Mouse (Mus musculus) liver, postnatal 0 days (tissue): ENCODE data around the gene Faf1. TPM values are rescaled to one million over a fixed set of nuclear protein-coding genes. Genes with fewer than 3 reads are reported as not detected.

Experiments
- ATAC-seq: fragments of 200-750 bp; cut with Nextera tagmentation; 2 replicates; pipeline ENCODE4 v1.8.0; 2017; ENCODE audit warnings: mild to moderate bottlenecking, moderate library complexity
- DNase-seq: peaks from one replicate; pipeline ENCODE4 v3.0.0-alpha.2; 2016
- H3K27ac ChIP-seq: fragments of 300-500 bp; sonication (generic); 2 replicates; pipeline ENCODE4 v1.5.1; 2014; ENCODE audit warnings: antibody characterized with exemption, moderate library complexity, mild to moderate bottlenecking, low read depth
- H3K27me3 ChIP-seq: fragments of 300-500 bp; sonication (generic); 2 replicates; pipeline ENCODE4 v1.6.1; 2014; ENCODE audit warnings: low read length, control low read depth, mixed read lengths; ENCODE audit not compliant: insufficient read depth
- H3K36me3 ChIP-seq: fragments of 300-500 bp; sonication (generic); replicated peaks from 2 replicates; pipeline ENCODE4 v1.6.1; 2014; ENCODE audit warnings: mild to moderate bottlenecking, control low read depth, low read length, moderate library complexity, mixed read lengths; ENCODE audit not compliant: insufficient read depth
- H3K4me1 ChIP-seq: fragments of 300-500 bp; sonication (generic); 2 replicates; pipeline ENCODE4 v1.6.1; 2014; ENCODE audit warnings: antibody characterized with exemption, mild to moderate bottlenecking, control low read depth; ENCODE audit not compliant: insufficient read depth
- H3K4me2 ChIP-seq: fragments of 300-500 bp; sonication (generic); 2 replicates; pipeline ENCODE4 v1.6.1; 2014; ENCODE audit warnings: low read depth, mild to moderate bottlenecking, low read length, moderate library complexity, mixed read lengths
- H3K4me3 ChIP-seq: fragments of 300-500 bp; sonication (generic); 2 replicates; pipeline ENCODE4 v1.5.1; 2014; ENCODE audit warnings: low read depth, low read length
- H3K9ac ChIP-seq: fragments of 300-500 bp; sonication (generic); replicated peaks from 2 replicates; pipeline ENCODE4 v1.6.1; 2014; ENCODE audit warnings: mild to moderate bottlenecking, moderate library complexity
- H3K9me3 ChIP-seq: fragments of 300-500 bp; sonication (generic); 2 replicates; pipeline ENCODE4 v1.6.1; 2016; ENCODE audit warnings: mild to moderate bottlenecking, control low read depth, low read length, mixed read lengths
- CTCF ChIP-seq: sonication (generic); IDR thresholded peaks from 2 replicates; pipeline ENCODE4 v1.5.1; 2016; ENCODE audit warnings: antibody characterized with exemption, low read depth
- EP300 ChIP-seq: IDR thresholded peaks from 2 replicates; pipeline ENCODE4 v1.6.1; 2016; ENCODE audit warnings: antibody characterized with exemption, low read depth, mild to moderate bottlenecking
- WGBS: fragments of 180-500 bp; shearing (Covaris S2); extraction: QIAGEN DNeasy Blood & Tissue Kit; methylation state at CpG from one replicate; pipeline ENCODE4 v1.1.7; 2014; ENCODE audit not compliant: insufficient replicate concordance; 5-methylcytosine and 5-hydroxymethylcytosine counted together
- polyA plus RNA-seq: library from polyadenylated mRNA; unstranded; fragments of >200 nt; fragmentation: Nextera tagmentation; extraction: Ambion mirVana; gene quantifications from 2 replicates; pipeline ENCODE4 v1.2.1, GENCODE M21; 2015

The Faf1 gene
- polyA plus RNA-seq, 1 experiment from 2014 or later = 10.6 TPM

DNA sequence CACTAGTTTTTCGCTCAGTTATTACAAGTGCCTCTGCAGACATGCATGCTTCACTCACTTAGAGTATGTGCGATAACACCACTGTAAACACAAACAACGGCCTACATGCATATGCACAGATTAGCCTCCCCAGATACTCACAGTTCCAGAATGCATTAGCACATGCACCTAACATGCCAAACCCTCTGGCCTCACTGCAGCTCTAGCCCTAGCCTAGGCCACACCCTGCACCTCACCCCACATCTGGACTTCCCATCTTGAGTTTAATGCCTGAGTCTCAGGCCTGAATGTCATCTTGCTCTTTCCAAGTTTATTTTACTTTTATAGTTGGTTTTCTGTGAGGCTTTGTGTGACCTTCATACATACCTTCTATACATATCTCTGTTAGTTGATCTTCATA lies 272.9 kb downstream of the Faf1 start:
- no peak for ATAC-seq
- no peaks in the 10 kb centered on the region for H3K27me3 ChIP-seq
- WGBS = 83% methylated on average over 3 of the region's 3 CpGs
- no peak overlapping the region for H3K4me3 ChIP-seq
- no peaks in the 10 kb centered on the region for H3K4me1 ChIP-seq
- H3K9ac ChIP-seq = no peak overlapping the region
- no peak for TF ChIP-seq EP300
- TF ChIP-seq CTCF = no peak
- DNase-seq = no peak
- H3K9me3 ChIP-seq = no peaks in the 10 kb centered on the region
- H3K4me2 ChIP-seq = no peak overlapping the region
- no peak overlapping the region for H3K27ac ChIP-seq
- H3K36me3 ChIP-seq = peaks cover 4% of the 10 kb centered on the region; the same call in 1 of the 2 replicates

DNA sequence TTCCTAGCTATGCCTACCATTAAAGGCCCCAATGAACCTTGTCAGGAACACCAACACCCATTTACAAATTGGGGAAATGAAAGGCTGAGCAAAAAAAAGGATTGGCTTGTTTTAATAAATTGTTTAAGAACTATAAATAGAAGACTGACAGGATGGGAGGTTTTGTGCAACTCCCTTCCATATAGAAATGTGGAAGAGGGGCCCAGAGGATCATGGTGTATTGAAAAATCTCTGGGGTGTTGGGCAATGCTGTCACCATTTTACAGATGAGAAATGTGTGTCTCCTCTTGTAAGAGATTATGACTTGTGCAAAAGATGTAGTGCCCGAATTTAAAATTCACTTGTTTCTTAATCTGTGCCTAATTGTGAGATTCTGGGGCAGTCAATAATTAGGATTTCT lies 277.1 kb downstream of the Faf1 start:
- Histone ChIP-seq H3K4me2 (no peak overlapping the region), H3K9ac (no peak overlapping the region), H3K27me3 (no peaks in the 10 kb centered on the region), H3K4me1 (no peaks in the 10 kb centered on the region), H3K4me3 (no peak overlapping the region), H3K27ac (no peak overlapping the region), H3K36me3 (0 out of 2 replicates have a peak, but pooled peaks cover 2% of the 10 kb centered on the region), H3K9me3 (no peaks in the 10 kb centered on the region)
- DNase-seq (no peak), ATAC-seq (no peak)
- TF ChIP-seq EP300 (no peak), CTCF (no peak)
- WGBS = 71% methylated on average over 1 of the region's 1 CpGs

DNA sequence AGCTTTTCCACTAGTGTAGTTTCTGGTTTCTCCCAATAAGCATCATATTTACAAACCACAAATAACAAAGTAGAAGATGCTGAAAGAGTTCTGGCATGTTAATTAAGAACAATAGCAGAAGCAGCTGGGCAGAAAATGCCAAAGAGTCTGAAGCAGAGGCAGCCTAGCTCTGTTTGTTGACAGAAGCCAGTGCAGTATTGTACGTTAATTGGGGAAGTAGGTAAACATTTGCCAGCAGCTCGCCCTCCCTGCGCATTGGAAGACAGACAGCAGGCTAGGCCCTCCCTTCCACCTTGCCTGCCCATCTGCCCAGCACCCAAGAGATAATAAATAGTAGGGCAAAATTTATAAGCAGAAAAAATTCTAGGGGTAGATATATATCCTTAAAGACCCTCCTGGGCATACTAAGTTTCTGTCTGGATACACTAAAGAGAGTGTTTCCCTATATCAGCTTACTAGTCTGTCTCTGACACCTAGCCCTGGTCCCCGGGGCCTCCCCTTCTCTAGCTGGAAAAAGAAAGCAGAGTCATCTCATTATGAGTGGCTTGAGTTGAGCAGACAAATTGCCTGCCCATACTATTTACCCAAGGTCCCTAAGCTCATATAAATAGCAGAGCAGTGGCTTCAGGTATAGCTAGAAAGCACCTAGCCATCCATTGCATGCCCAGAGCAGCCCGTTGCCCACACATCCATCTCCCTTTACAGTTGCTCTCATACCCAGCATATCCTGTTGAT lies 284.0 kb downstream of the Faf1 start:
- no peaks in the 10 kb centered on the region for H3K9me3 ChIP-seq
- no peak overlapping the region for H3K4me2 ChIP-seq
- ATAC-seq = no peak
- no peak for DNase-seq
- H3K9ac ChIP-seq = no peak overlapping the region
- no peak overlapping the region for H3K27ac ChIP-seq
- 66% methylated on average over 5 of the region's 5 CpGs for WGBS
- H3K27me3 ChIP-seq = no peaks in the 10 kb centered on the region
- H3K36me3 ChIP-seq = 0 out of 2 replicates have a peak, but pooled peaks cover 2% of the 10 kb centered on the region
- no peak overlapping the region for H3K4me3 ChIP-seq
- H3K4me1 ChIP-seq = no peaks in the 10 kb centered on the region
- no peak for TF ChIP-seq EP300
- no peak for TF ChIP-seq CTCF

DNA sequence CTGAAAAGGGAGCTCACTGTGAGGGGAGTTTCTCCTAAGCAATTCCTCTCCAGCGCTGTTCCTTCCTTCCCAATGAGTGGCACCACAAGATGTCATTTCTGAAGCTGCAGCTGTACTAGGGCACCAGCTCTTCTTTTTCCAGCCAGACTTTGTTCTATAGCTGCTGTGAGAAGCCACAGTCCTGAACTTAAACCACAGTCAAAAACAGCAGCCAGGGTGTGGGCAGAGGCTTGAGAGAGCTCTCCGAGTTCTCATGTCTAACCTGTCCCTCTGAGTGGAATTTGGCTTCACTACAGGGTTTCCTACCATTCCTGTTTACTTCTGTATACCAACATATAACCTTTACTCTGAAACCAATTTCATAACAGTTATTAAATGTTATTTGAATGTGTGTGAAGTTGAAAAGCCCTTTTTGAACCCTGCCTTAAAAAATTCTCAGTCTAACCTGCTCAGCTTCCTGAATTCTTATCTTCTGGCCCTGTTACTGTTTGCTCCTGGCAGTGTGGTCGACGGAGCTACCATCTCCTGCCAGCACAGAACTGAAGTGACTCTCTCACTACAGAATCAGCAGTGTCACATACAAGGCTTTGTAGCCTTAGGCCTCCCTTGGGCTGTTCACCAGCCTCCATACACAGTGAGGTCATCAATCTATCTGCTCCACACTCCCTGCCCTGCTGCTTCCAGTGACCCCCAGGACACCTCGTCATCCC lies 287.3 kb downstream of the Faf1 start:
- WGBS = 68% methylated on average over 5 of the region's 5 CpGs
- H3K27ac ChIP-seq = no peak overlapping the region
- no peaks in the 10 kb centered on the region for H3K4me1 ChIP-seq
- H3K4me3 ChIP-seq = no peak overlapping the region
- no peak for TF ChIP-seq CTCF
- no peak for TF ChIP-seq EP300
- H3K36me3 ChIP-seq = 0 out of 2 replicates have a peak, but pooled peaks cover 2% of the 10 kb centered on the region
- ATAC-seq (no peak), DNase-seq (no peak)
- H3K4me2 ChIP-seq = no peak overlapping the region
- H3K9me3 ChIP-seq = no peaks in the 10 kb centered on the region
- H3K27me3 ChIP-seq = no peaks in the 10 kb centered on the region
- no peak overlapping the region for H3K9ac ChIP-seq

- no peaks in the 10 kb centered on the region for H3K9me3 ChIP-seq
- TF ChIP-seq CTCF = no peak
- TF ChIP-seq EP300 = no peak
- no peak for DNase-seq
- WGBS = 78% methylated on average over 5 of the region's 5 CpGs
- H3K4me3 ChIP-seq = no peak overlapping the region
- no peaks in the 10 kb centered on the region for H3K36me3 ChIP-seq
- no peak overlapping the region for H3K4me2 ChIP-seq
- H3K27ac ChIP-seq = no peak overlapping the region
- H3K4me1 ChIP-seq = no peaks in the 10 kb centered on the region
- no peak for ATAC-seq
- H3K9ac ChIP-seq = no peak overlapping the region
- H3K27me3 ChIP-seq = peaks cover 26% of the 10 kb centered on the region
These were observed 293.2 kb downstream of the Faf1 start for GRCm38 (mm10) chr4:109969561-109969960.

DNA sequence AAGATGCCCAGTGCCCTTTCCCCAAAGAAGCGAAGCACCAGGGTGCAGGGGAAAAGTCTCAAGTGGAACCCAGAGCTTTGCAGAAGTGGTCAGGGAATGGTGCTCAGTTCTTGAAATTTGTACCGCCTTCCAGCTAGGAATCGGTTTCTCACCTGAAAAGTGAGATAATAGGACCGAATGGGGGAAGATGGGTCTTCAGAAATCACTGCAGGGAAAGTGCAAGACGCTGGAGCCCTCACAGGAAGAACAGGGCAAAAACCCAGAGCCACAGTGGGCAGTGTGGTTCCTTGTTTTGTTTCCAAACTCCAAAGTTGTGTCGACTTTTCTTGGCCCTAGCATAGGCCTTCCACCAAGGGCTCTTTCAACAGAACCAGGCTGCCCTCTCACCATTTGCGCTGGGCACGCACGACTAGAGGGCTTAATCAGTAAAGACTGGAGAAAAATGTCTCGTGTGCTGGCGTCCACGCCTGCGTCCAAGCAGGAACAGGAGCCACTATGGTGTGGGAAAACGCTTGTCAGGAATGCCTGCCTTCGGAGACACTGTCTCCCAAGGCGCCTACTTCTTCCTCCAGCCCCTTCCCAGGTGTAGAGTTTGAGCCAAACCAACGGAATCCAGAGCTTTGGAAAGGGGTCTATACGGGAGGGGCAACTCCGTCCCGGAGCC lies 297.7 kb downstream of the Faf1 start:
- Histone ChIP-seq H3K4me2 (no peak overlapping the region), H3K4me3 (no peak overlapping the region), H3K27ac (no peak overlapping the region), H3K9me3 (no peaks in the 10 kb centered on the region), H3K27me3 (peaks cover 72% of the 10 kb centered on the region), H3K4me1 (0 out of 2 replicates have a peak, but pooled peaks cover 4% of the 10 kb centered on the region), H3K36me3 (no peaks in the 10 kb centered on the region), H3K9ac (no peak overlapping the region)
- DNase-seq = no peak
- no peak for ATAC-seq
- TF ChIP-seq EP300 (no peak), CTCF (no peak)
- 6% methylated on average over 20 of the region's 20 CpGs for WGBS
